Mouse (Mus musculus): Measurements from ENCODE around the gene Sesn3. TPM values are rescaled to one million over a fixed set of nuclear protein-coding genes. Genes with fewer than 3 reads are reported as not detected.

Gene Sesn3
- polyA plus RNA-seq, 1 experiment = 23.6 TPM

GRCm38 (mm10) chr9:14277365-14277991, 2.6 kb downstream of the Sesn3 start:
- H3K4me1 ChIP-seq (replicated peaks; ENCODE audit: control insufficient read depth, insufficient read depth, low read length) = peaks cover 9% of the 10 kb centered on the region
- DNase-seq = no peak
- no peak overlapping the region for H3K27ac ChIP-seq (ENCODE audit: control insufficient read depth, insufficient read depth, low read length)
- H3K27me3 ChIP-seq (ENCODE audit: control insufficient read depth, insufficient read depth, low read length) = no peaks in the 10 kb centered on the region
- H3K4me3 ChIP-seq (ENCODE audit: control insufficient read depth, insufficient read depth, low read length) = no peak overlapping the region
- WGBS = 39% methylated on average over 7 of the region's 7 CpGs
- TF ChIP-seq CTCF (IDR thresholded peaks at IDR 0.05; ENCODE audit: borderline replicate concordance, control insufficient read depth, extremely low read depth, insufficient read depth, low read length, poor library complexity) = no peak
- TF ChIP-seq POLR2A (IDR thresholded peaks at IDR 0.05; ENCODE audit: control insufficient read depth, extremely low read depth, insufficient read depth, low read length, poor library complexity) = no peak
- H3K36me3 ChIP-seq (ENCODE audit: control insufficient read depth, insufficient read depth, low read length) = no peaks in the 10 kb centered on the region

- Histone ChIP-seq H3K27ac (ENCODE audit: control insufficient read depth, insufficient read depth, low read length) (no peak overlapping the region), H3K27me3 (ENCODE audit: control insufficient read depth, insufficient read depth, low read length) (no peaks in the 10 kb centered on the region), H3K36me3 (ENCODE audit: control insufficient read depth, insufficient read depth, low read length) (no peaks in the 10 kb centered on the region), H3K4me3 (ENCODE audit: control insufficient read depth, insufficient read depth, low read length) (no peak overlapping the region), H3K4me1 (replicated peaks; ENCODE audit: control insufficient read depth, insufficient read depth, low read length) (peaks cover 12% of the 10 kb centered on the region)
- 67% methylated on average over 1 of the region's 1 CpGs for WGBS
- DNase-seq = no peak
- TF ChIP-seq POLR2A (IDR thresholded peaks at IDR 0.05; ENCODE audit: control insufficient read depth, extremely low read depth, insufficient read depth, low read length, poor library complexity) = no peak
- no peak for TF ChIP-seq CTCF (IDR thresholded peaks at IDR 0.05; ENCODE audit: borderline replicate concordance, control insufficient read depth, extremely low read depth, insufficient read depth, low read length, poor library complexity)
Measured at GRCm38 (mm10) chr9:14280696-14281095, 5.8 kb downstream of the Sesn3 start.

GRCm38 (mm10) chr9:14285036-14285435, 10.2 kb downstream of the Sesn3 start:
- Histone ChIP-seq H3K4me1 (replicated peaks; ENCODE audit: control insufficient read depth, insufficient read depth, low read length) (peaks cover 8% of the 10 kb centered on the region), H3K4me3 (ENCODE audit: control insufficient read depth, insufficient read depth, low read length) (no peak overlapping the region), H3K27me3 (ENCODE audit: control insufficient read depth, insufficient read depth, low read length) (no peaks in the 10 kb centered on the region), H3K36me3 (ENCODE audit: control insufficient read depth, insufficient read depth, low read length) (no peaks in the 10 kb centered on the region), H3K27ac (ENCODE audit: control insufficient read depth, insufficient read depth, low read length) (no peak overlapping the region)
- no peak for DNase-seq
- TF ChIP-seq POLR2A (IDR thresholded peaks at IDR 0.05; ENCODE audit: control insufficient read depth, extremely low read depth, insufficient read depth, low read length, poor library complexity) (no peak), CTCF (IDR thresholded peaks at IDR 0.05; ENCODE audit: borderline replicate concordance, control insufficient read depth, extremely low read depth, insufficient read depth, low read length, poor library complexity) (no peak)
- WGBS = 83% methylated on average over 3 of the region's 3 CpGs

- TF ChIP-seq CTCF (IDR thresholded peaks at IDR 0.05; ENCODE audit: borderline replicate concordance, control insufficient read depth, extremely low read depth, insufficient read depth, low read length, poor library complexity) (no peak), POLR2A (IDR thresholded peaks at IDR 0.05; ENCODE audit: control insufficient read depth, extremely low read depth, insufficient read depth, low read length, poor library complexity) (no peak)
- Histone ChIP-seq H3K4me1 (replicated peaks; ENCODE audit: control insufficient read depth, insufficient read depth, low read length) (0 out of 2 replicates have a peak, but pooled peaks cover 3% of the 10 kb centered on the region), H3K27ac (ENCODE audit: control insufficient read depth, insufficient read depth, low read length) (no peak overlapping the region), H3K4me3 (ENCODE audit: control insufficient read depth, insufficient read depth, low read length) (no peak overlapping the region), H3K27me3 (ENCODE audit: control insufficient read depth, insufficient read depth, low read length) (no peaks in the 10 kb centered on the region), H3K36me3 (ENCODE audit: control insufficient read depth, insufficient read depth, low read length) (no peaks in the 10 kb centered on the region)
- WGBS = 62% methylated on average over 1 of the region's 1 CpGs
- DNase-seq = no peak
Measured at GRCm38 (mm10) chr9:14287234-14287633, 12.4 kb downstream of the Sesn3 start.

- 0 out of 2 replicates have a peak, but pooled peaks cover 3% of the 10 kb centered on the region for H3K4me1 ChIP-seq (replicated peaks; ENCODE audit: control insufficient read depth, insufficient read depth, low read length)
- no peak overlapping the region for H3K4me3 ChIP-seq (ENCODE audit: control insufficient read depth, insufficient read depth, low read length)
- H3K36me3 ChIP-seq (ENCODE audit: control insufficient read depth, insufficient read depth, low read length) = no peaks in the 10 kb centered on the region
- no peak for DNase-seq
- TF ChIP-seq CTCF (IDR thresholded peaks at IDR 0.05; ENCODE audit: borderline replicate concordance, control insufficient read depth, extremely low read depth, insufficient read depth, low read length, poor library complexity) (no peak), POLR2A (IDR thresholded peaks at IDR 0.05; ENCODE audit: control insufficient read depth, extremely low read depth, insufficient read depth, low read length, poor library complexity) (no peak)
- H3K27ac ChIP-seq (ENCODE audit: control insufficient read depth, insufficient read depth, low read length) = no peak overlapping the region
- no peaks in the 10 kb centered on the region for H3K27me3 ChIP-seq (ENCODE audit: control insufficient read depth, insufficient read depth, low read length)
Measured at GRCm38 (mm10) chr9:14288500-14288899, 13.6 kb downstream of the Sesn3 start.

- Histone ChIP-seq H3K27ac (ENCODE audit: control insufficient read depth, insufficient read depth, low read length) (no peak overlapping the region), H3K4me1 (replicated peaks; ENCODE audit: control insufficient read depth, insufficient read depth, low read length) (peaks cover 2% of the 10 kb centered on the region; the same call in 1 of the 2 replicates), H3K27me3 (ENCODE audit: control insufficient read depth, insufficient read depth, low read length) (no peaks in the 10 kb centered on the region), H3K36me3 (ENCODE audit: control insufficient read depth, insufficient read depth, low read length) (no peaks in the 10 kb centered on the region), H3K4me3 (ENCODE audit: control insufficient read depth, insufficient read depth, low read length) (no peak overlapping the region)
- TF ChIP-seq CTCF (IDR thresholded peaks at IDR 0.05; ENCODE audit: borderline replicate concordance, control insufficient read depth, extremely low read depth, insufficient read depth, low read length, poor library complexity) (no peak), POLR2A (IDR thresholded peaks at IDR 0.05; ENCODE audit: control insufficient read depth, extremely low read depth, insufficient read depth, low read length, poor library complexity) (no peak)
- WGBS = 97% methylated on average over 1 of the region's 1 CpGs
- no peak for DNase-seq
Measured at GRCm38 (mm10) chr9:14293866-14294265, 19.0 kb downstream of the Sesn3 start.

Measured in thymus, adult 2 months (tissue).